Mouse (Mus musculus): ENCODE measurements around the gene Cenpu. TPM values are rescaled to one million over a fixed set of nuclear protein-coding genes. Genes with fewer than 3 reads are reported as not detected.

Cenpu gene
- polyA plus RNA-seq, 1 experiment: 1.4 TPM

Other genes with a start within 250 kb of the Cenpu start
- gene Acsl1, start 81.0 kb upstream of the Cenpu start, polyA plus RNA-seq (2012; rRNA removed): 44.2 and 46.6 TPM in 2 replicates
- 4.1 and 5.1 TPM in 2 replicates for gene Primpol, start 65.2 kb downstream of the Cenpu start, polyA plus RNA-seq (2012; rRNA removed)
- 15.0 and 15.5 TPM in 2 replicates for gene Casp3, start 65.3 kb downstream of the Cenpu start, polyA plus RNA-seq (2012; rRNA removed)
- 15.0 and 32.4 TPM in 2 replicates for gene Irf2, start 187.7 kb downstream of the Cenpu start, polyA plus RNA-seq (2012; rRNA removed)

Data from urinary bladder, adult 2 months (tissue).